Mouse (Mus musculus): ENCODE results near the gene Pdia5. TPM values are rescaled to one million over a fixed set of nuclear protein-coding genes. Genes with fewer than 3 reads are reported as not detected.

Gene Pdia5
- 10 to 100 TPM; 16.0 to 27.1 (median 22.4) TPM for total RNA-seq (2022)

DNA sequence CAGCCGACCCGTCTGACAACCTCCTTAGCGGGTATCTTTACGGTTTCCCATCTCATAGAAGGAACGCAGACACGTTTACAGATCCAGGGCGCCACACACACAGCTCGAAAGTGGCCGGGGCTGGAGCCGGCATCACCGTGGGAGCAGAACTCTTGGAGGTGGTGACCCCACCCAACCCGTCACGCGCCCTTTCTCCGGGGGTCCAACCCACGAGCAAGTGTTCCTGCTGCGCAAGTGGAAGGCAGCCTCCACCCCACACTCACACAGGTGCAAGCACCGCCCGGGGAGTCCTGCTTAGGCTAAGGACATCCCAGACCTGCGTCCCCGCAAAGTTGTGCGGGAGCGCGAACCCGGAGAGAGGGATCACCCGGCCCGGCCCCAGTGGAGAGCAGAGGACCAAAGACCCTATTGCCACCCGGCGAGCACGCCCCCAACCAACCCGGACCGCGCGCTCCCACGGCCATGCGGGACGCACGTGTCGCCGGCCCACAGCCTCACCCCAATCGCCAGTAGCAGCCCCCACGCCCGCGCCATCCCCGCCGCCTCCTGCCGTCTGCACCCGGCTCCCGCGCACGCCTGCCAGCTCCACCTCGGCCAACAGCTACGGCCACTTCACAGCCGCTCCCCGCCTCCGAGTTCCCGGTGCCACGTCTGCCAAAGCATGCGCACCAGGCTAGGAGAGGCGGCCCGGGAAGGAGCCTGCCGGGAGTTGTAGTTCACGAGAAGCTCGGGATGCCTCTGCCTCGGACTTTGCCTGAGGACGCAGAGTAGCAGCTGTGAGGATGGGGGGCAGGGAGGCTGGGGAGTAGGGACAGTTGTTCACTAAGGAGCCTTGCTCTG is at the start of gene Pdia5:
Gene Pdia5, minus strand, starts transcription at position 643 of the 840 bp plus-strand sequence.
- peak; percentile 91 for DNase-seq

- no peak for DNase-seq
Measured at GRCm38 (mm10) chr16:35539041-35539440, 48.4 kb upstream of the Pdia5 start.

- no peak for DNase-seq
Measured at GRCm38 (mm10) chr16:35537651-35538050, 47.0 kb upstream of the Pdia5 start.

- no peak for DNase-seq
Measured at GRCm38 (mm10) chr16:35534630-35535029, 44.0 kb upstream of the Pdia5 start.

DNA sequence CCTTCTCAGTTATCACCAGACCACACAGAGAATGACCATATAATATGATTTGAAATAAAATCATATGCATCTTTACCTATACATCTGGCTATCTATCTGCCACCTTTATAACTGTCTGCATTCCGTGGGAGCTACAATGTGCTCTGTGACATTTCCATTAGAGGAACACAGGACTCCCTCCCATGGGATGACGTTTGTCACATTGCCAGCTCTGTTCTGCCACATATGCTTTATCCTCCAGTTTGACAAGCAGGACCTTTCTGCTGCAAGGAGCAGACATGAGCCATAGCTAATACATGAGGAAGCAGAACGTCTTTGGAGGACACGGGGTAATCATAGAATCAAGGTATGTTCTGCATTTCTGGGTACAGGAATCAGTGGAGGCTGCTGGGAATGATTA is 33.5 kb upstream of the Pdia5 start:
- DNase-seq = no peak

GRCm38 (mm10) chr16:35519245-35519644 is 28.6 kb upstream of the Pdia5 start:
- DNase-seq = no peak

DNA sequence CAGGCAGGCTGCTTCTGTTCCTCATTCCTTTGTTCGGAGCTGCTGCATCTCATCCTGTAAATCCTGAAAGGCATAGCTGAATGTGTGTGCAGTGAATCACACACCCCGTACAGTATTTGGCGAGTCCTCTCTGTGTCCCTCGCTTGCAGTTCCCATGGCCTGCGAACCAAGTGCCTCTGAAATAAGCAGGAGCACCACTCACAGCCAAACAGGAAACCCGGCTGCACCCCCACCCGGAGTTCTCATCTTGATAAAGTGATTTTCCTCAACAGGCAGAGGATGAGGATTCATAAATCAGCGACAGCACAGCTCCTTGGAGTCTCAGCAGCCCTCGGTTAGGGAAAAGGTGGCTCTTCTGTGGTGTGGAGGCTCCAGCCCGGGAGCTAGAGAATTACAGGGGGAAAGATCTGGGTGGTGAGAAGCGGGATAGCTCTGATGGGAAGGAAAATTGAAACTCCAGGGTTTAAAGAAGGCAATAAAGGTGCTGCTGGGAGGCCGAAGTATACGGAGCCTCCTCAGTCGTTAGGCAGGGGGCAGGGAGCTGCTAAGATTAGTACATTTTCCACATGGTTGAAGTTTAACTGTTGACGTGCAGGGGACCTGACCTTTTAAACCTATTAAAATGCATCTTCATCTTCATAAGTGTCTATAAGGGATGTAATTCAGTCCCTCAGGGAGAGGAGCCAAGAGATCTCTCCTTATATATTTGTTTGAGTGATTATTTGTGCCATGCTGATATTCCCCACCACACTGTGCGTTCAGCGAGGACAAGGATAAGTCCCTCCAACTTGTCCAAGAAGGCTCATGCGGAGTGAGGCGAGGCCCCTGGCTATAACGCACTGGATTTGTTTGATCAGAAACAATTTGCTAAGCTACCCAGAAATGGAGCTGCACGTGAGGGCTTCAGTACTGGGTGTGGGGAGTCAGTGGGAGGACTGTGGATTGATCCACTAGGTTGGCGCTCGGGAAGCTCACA is 27.6 kb upstream of the Pdia5 start:
- no peak for DNase-seq

DNA sequence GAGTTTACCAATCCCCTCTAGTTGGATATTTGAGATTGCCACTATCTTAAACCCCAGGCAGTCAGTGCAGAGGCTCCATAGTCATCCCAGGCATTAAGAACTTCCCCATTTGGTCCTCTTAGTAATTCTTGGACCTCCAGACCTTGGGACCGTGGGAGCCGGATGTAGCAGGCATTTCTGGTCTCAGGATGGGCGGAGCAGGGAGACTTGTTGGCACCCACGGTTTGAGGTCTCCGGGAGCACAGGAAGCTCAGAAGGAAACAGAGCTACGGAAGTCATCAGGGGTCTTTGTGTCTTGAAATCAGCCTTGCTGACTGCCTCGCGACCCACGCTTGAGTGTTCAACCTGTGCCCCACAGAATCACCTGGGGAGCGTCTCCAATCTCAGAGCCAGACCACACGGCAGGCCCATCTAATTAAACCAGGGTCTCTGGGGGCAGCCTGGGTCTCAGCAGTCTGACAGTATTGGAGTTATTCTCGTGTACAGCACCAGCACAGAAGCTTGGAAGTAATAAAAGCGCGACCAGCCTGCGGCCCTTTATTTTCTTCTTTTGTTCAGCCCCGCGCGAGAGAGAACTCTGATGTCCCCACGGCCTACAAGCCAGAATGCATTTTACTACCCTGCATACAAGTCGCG is 25.4 kb upstream of the Pdia5 start:
- DNase-seq = peak; percentile 29

- DNase-seq = no peak
Measured at GRCm38 (mm10) chr16:35509331-35510070, 18.8 kb upstream of the Pdia5 start.

DNA sequence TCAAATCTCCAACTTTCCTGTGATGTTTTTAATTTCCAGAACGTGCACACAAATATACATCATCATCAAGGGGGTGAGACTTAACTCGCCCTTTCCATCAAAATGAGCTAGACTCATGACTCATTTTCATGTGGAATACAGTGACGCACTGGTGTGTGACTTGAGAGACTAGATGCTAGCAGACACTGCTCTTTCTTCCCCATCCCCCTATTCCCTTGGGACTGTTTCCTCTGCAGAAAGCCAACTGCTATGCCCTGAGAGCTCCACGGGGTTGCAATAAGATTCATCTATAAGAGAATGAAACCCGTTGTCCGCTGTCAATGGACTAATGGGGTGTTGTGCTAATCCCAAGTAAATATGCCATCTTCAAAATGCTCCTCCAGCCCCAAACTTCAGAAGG is 17.9 kb upstream of the Pdia5 start:
- DNase-seq = no peak

GRCm38 (mm10) chr16:35505786-35506185 is 15.1 kb upstream of the Pdia5 start:
- no peak for DNase-seq

DNA sequence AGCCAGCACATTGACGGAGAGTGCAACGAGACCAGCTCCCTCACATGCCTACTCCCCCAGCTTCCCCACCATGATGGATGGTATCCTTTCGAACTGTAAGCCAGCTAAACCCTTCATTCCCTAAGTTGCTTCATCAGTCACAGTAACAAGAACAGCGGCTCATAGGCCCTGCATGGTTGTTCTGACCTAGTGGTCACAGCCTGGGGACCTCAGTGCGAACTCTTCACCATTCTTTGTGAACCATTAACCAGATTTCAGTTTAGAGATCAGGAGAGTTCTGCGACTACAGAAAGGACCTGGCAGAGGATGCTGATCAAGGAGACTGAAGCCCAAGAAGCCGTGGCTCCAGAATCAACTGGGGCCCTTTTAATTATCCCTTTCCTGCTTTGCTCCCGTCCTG is 13.6 kb upstream of the Pdia5 start:
- DNase-seq = no peak

DNA sequence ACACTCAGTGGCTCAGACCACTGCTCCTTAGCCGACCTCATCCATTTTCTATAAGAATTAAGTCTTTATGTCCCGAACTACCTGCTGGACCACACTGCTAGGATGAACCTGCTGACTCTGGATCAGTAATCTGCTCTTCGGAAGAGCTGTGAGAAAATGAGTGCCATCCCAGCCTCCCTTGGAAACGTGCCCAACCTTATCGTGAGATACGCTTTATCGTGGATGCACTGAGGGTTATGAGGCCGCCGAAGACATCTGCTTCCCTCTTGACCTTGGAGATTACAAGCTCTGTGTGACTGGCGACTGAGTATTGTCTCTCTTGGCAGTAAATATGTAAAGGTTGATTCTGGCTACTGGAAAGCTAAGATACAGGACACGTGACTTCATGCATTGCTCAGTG is 11.8 kb upstream of the Pdia5 start:
- DNase-seq = no peak

DNA sequence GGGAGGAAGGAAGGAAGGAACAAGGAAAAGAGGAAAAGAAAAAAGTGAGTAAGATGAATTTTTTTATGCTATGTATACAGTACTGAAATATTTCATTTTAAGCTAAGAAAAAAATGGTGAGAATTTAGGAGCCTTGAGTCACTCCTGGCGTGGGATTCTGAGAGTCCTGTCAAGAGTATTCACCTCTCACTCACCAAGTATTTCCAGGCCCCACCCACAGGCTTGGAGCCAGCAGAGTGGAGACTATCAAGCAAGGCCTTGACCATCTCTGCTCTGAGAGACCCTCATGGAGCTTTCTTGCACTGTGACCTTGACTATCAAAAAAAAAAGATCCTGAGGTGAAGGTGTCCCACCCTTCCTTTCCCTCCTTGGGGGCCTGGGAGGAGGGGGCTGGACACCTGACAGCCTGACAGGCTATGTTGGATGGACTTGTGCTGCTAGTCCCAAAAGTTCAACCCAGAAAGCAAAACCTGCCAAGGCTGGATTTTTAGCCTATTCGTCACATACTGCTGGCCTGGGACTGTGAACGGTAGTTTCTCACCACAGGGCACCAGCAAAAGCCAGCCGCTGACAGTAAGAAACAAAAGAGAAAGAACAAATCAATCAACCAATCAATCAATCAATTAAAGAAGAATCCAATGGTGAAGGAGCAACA is 10.6 kb upstream of the Pdia5 start:
- DNase-seq = no peak

GRCm38 (mm10) chr16:35500342-35500741 is 9.7 kb upstream of the Pdia5 start:
- DNase-seq = no peak

- DNase-seq = no peak
Measured at GRCm38 (mm10) chr16:35489793-35490192, 880 bp downstream of the Pdia5 start.

GRCm38 (mm10) chr16:35489066-35489718 is 1.5 kb downstream of the Pdia5 start:
- DNase-seq = no peak

DNA sequence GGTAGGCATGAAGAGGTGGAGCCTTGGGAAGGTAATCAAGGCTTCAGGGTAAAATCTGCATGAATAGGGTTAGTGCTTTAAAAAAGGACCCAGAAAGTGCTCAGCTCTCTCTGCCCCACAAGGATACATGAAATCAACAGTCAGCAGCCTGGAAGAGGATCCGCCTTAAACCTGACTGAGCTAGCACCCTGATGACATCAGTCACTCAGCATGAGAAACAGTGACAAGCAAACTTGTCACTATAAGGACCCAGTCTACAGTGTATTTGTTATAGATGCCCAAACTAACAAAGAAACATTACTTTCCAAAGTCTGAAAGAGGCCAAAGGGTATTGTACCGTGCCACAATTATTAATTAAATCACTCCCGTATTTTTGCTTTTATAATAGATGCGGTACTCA is 2.9 kb downstream of the Pdia5 start:
- DNase-seq = no peak

DNA sequence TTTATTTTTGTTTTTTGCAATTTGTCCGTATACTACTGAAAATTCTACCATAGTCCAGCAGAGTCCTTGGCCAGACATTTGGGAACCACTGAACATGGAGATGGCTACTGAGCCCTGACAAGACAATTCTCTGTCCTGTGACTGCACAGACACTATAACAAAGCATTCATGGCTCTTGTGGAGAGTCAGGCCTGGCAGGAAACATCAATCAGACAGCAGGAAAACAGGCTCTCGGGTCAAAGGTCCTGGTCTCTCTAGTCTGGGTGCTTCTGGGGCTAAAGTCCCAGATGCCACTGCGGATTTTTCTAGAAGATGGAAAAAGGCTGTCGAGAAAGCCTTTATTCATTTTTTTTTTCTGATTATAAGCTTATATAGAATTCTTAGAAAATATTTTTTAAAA is 3.6 kb downstream of the Pdia5 start:
- no peak for DNase-seq

DNA sequence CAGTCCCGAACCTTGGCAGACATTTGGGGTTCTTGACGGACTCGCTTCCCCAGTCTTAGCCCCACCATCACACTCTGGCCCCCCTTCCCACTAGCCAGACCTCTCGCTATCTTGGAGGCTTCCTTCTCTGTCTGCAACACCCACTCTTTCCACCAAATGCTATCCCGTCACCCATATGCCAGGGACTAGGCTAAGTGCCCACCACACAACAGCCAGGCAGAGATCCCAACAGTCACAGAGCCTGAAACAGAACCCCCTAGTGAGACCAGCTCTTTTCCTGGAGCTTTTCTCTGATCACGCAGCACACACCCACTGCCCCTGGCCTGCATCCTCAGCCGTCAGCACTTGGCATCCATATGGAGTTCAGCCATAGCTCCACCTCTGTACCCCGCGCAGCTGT is 5.0 kb downstream of the Pdia5 start:
- DNase-seq = no peak

Data from adrenal gland, adult 8-10 months (tissue).